Mouse (Mus musculus): ENCODE results near the gene Slc15a1.

DNA sequence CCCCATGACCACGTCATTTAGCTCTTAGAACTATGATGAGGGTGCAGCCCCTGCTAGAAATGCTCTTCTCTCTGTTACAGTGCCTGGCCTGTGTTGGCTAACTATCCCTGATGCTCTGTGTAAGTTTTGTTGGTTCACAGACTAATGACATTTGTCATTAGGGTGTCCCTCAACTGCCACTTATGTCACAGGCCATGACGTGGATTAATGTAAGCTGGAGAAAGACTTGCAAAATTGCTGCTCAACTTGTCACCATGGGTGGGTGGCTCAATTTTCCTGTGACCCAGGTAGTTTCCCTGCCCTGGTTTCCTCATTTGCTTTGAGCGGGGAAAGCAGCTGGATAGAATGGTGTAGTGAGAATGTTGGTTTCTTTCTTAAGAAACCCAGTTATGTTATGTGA is 22.8 kb upstream of the Slc15a1 start:
- TF ChIP-seq CTCF (IDR thresholded peaks at IDR 0.05; ENCODE audit: borderline replicate concordance, extremely low read depth, insufficient read depth, insufficient read length) (no peak), POLR2A (IDR thresholded peaks at IDR 0.05; ENCODE audit: borderline replicate concordance, extremely low read depth, insufficient read depth, insufficient read length, poor library complexity, severe bottlenecking) (no peak)

Data from brain, embryonic 14.5 days (tissue).